Mouse (Mus musculus) heart, embryonic 10.5 days (tissue): ENCODE measurements around the gene Gm5136. TPM values are rescaled to one million over a fixed set of nuclear protein-coding genes. Genes with fewer than 3 reads are reported as not detected.

Experiments
- DNase-seq: peaks from one replicate; pipeline ENCODE4 v3.0.0-alpha.2; 2017; ENCODE audit warnings: low spot score
- H3K27ac ChIP-seq: fragments of 300-500 bp; sonication (generic); 2 replicates; pipeline ENCODE4 v1.5.1; 2016; ENCODE audit warnings: mild to moderate bottlenecking
- H3K27me3 ChIP-seq: fragments of 300-500 bp; sonication (generic); 2 replicates; pipeline ENCODE4 v1.6.1; 2016; ENCODE audit warnings: mild to moderate bottlenecking; ENCODE audit not compliant: poor library complexity, insufficient read depth, severe bottlenecking
- H3K36me3 ChIP-seq: fragments of 300-500 bp; sonication (generic); 2 replicates; pipeline ENCODE4 v1.6.1; 2016; ENCODE audit warnings: mild to moderate bottlenecking, moderate library complexity
- H3K4me1 ChIP-seq: fragments of 300-500 bp; sonication (generic); 2 replicates; pipeline ENCODE4 v1.6.1; 2016; ENCODE audit warnings: mild to moderate bottlenecking
- H3K4me3 ChIP-seq: fragments of 300-500 bp; sonication (generic); 2 replicates; pipeline ENCODE4 v1.5.1; 2016; ENCODE audit warnings: mild to moderate bottlenecking, moderate library complexity
- H3K9me3 ChIP-seq: fragments of 300-500 bp; sonication (generic); 2 replicates; pipeline ENCODE4 v1.6.1; 2016; ENCODE audit warnings: mild to moderate bottlenecking, moderate library complexity
- WGBS: fragments of 180-500 bp; shearing (Covaris S2); methylation state at CpG from one replicate; pipeline ENCODE4 v1.1.7; 2016; 5-methylcytosine and 5-hydroxymethylcytosine counted together
- polyA plus RNA-seq: library from polyadenylated mRNA; unstranded; fragments of >200 nt; fragmentation: Nextera tagmentation; extraction: Ambion mirVana; gene quantifications from 2 replicates; pipeline ENCODE4 v1.2.1, GENCODE M21; 2016

Gm5136 gene
- polyA plus RNA-seq, 1 experiment from 2014 or later = not detected

- Histone ChIP-seq H3K27ac (no peak overlapping the region), H3K9me3 (no peaks in the 10 kb centered on the region), H3K4me3 (no peak overlapping the region), H3K27me3 (no peaks in the 10 kb centered on the region), H3K4me1 (peaks cover 24% of the 10 kb centered on the region), H3K36me3 (no peaks in the 10 kb centered on the region)
- DNase-seq = no peak
- WGBS = 70% methylated on average over 8 of the region's 8 CpGs
Observed at GRCm38 (mm10) chr10:108677053-108677452, 22.9 kb downstream of the Gm5136 start.

- Histone ChIP-seq H3K4me1 (peaks cover 2% of the 10 kb centered on the region; the same call in 1 of the 2 replicates), H3K27me3 (no peaks in the 10 kb centered on the region), H3K27ac (no peak overlapping the region), H3K36me3 (no peaks in the 10 kb centered on the region), H3K4me3 (no peak overlapping the region), H3K9me3 (no peaks in the 10 kb centered on the region)
- no peak for DNase-seq
- WGBS = 81% methylated on average over 3 of the region's 3 CpGs
Observed at GRCm38 (mm10) chr10:108668944-108669343, 31.0 kb downstream of the Gm5136 start.

GRCm38 (mm10) chr10:108660295-108660694 is 39.7 kb downstream of the Gm5136 start:
- no peak for DNase-seq
- H3K4me3 ChIP-seq = no peak overlapping the region
- H3K27ac ChIP-seq = no peak overlapping the region
- no peaks in the 10 kb centered on the region for H3K4me1 ChIP-seq
- H3K27me3 ChIP-seq = no peaks in the 10 kb centered on the region
- 72% methylated on average over 3 of the region's 3 CpGs for WGBS
- H3K36me3 ChIP-seq = no peaks in the 10 kb centered on the region
- no peaks in the 10 kb centered on the region for H3K9me3 ChIP-seq

- WGBS = 61% methylated on average over 2 of the region's 2 CpGs
- no peaks in the 10 kb centered on the region for H3K36me3 ChIP-seq
- H3K4me1 ChIP-seq = no peaks in the 10 kb centered on the region
- no peak overlapping the region for H3K27ac ChIP-seq
- H3K4me3 ChIP-seq = no peak overlapping the region
- H3K9me3 ChIP-seq = no peaks in the 10 kb centered on the region
- no peak for DNase-seq
- H3K27me3 ChIP-seq = no peaks in the 10 kb centered on the region
Observed at GRCm38 (mm10) chr10:108658300-108658699, 41.7 kb downstream of the Gm5136 start.

DNA sequence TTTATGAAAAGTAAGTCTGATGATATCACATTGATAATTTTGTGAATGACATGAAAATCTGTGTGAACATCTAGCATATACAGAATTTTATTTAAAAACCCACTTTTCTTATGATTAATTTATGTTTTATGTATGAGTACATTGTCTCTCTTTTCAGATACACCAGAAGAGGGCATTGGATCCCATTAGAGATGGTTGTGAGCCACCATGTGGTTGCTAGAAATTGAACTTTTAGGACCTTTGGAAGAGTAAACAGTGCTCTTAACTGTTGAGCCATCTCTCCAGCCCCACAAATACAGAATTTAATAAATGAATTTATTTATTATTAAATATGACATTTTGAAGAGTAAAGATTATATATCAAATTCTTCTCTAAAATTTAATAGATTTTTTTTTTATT is 42.3 kb downstream of the Gm5136 start:
- Histone ChIP-seq H3K36me3 (no peaks in the 10 kb centered on the region), H3K4me3 (no peak overlapping the region), H3K27ac (no peak overlapping the region), H3K27me3 (no peaks in the 10 kb centered on the region), H3K9me3 (no peaks in the 10 kb centered on the region), H3K4me1 (peaks cover 4% of the 10 kb centered on the region; the same call in 1 of the 2 replicates)
- DNase-seq = no peak

DNA sequence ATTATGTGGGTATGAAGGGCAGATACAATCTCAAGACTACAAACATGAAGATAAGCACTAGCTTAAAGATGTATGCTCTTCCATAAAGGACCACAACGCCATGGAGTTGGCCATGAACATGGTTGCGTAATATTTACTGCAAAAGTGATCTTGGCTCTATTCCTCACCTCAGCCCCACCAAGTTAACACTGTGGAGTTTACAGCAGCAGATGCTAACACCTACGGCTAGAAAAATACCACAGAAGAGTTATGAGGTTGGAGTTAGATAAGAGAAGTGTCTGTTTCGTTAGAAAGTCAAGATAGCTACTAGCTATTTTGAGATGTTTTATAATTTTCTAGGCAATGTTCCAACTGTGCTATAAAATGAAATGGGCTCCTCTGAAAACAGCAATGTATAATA is 43.1 kb downstream of the Gm5136 start:
- 70% methylated on average over 4 of the region's 4 CpGs for WGBS

DNA sequence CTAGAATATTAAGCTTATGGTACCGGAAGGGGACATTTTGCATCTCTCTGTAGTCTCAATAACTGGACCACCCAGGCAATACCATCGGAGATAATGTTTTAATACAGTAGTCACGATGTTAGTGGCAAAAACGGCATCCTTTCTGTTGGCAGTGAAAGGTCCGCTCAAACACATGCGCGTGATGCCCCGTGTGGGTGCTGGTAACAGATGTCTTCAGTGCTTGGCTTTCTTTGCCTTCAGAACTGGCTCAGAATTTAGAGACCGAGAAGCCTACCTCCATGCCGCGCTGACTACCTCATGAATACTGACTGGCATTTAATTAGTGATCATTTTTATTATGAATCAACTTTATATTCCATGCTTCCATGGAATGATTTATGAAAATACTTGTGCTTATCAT is 44.9 kb downstream of the Gm5136 start:
- Histone ChIP-seq H3K27ac (no peak overlapping the region), H3K27me3 (no peaks in the 10 kb centered on the region), H3K4me3 (no peak overlapping the region), H3K9me3 (no peaks in the 10 kb centered on the region), H3K36me3 (no peaks in the 10 kb centered on the region), H3K4me1 (peaks cover 16% of the 10 kb centered on the region)
- 94% methylated on average over 11 of the region's 11 CpGs for WGBS
- DNase-seq = no peak

More for the DNA sequence above, 43.1 kb downstream of the Gm5136 start:
- DNase-seq = no peak
- Histone ChIP-seq H3K27me3 (no peaks in the 10 kb centered on the region), H3K4me1 (peaks cover 8% of the 10 kb centered on the region), H3K9me3 (no peaks in the 10 kb centered on the region), H3K27ac (no peak overlapping the region), H3K4me3 (no peak overlapping the region), H3K36me3 (no peaks in the 10 kb centered on the region)

DNA sequence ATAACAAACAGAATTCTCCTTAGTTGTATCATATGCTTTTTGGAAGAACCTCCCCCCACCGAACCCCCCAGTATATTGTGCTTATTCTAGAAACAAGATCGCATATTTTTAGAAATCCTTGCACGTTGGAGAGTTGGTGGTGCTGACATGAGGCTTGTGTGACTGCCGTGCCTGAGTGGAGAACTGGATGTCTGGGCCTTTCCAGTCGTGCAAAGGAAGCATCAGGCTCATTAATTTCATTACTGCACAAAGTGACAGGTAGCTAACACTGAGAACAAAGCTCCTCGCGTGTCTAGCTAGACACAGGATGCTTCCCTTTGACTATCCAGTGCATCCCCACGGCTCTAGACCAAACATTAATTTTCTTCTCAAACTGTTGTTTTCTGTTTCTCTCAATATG is 47.1 kb downstream of the Gm5136 start:
- no peak overlapping the region for H3K4me3 ChIP-seq
- DNase-seq = no peak
- 54% methylated on average over 8 of the region's 8 CpGs for WGBS
- H3K27me3 ChIP-seq = no peaks in the 10 kb centered on the region
- no peak overlapping the region for H3K27ac ChIP-seq
- H3K36me3 ChIP-seq = no peaks in the 10 kb centered on the region
- peaks cover 16% of the 10 kb centered on the region for H3K4me1 ChIP-seq
- H3K9me3 ChIP-seq = no peaks in the 10 kb centered on the region

- Histone ChIP-seq H3K4me3 (no peak overlapping the region), H3K9me3 (no peaks in the 10 kb centered on the region), H3K4me1 (peaks cover 16% of the 10 kb centered on the region), H3K27ac (no peak overlapping the region), H3K36me3 (no peaks in the 10 kb centered on the region), H3K27me3 (no peaks in the 10 kb centered on the region)
- DNase-seq = no peak
- WGBS = 50% methylated on average over 8 of the region's 8 CpGs
Observed at GRCm38 (mm10) chr10:108652066-108652465, 47.9 kb downstream of the Gm5136 start.

- Histone ChIP-seq H3K27me3 (no peaks in the 10 kb centered on the region), H3K4me1 (peaks cover 16% of the 10 kb centered on the region), H3K4me3 (no peak overlapping the region), H3K36me3 (no peaks in the 10 kb centered on the region), H3K27ac (no peak overlapping the region), H3K9me3 (no peaks in the 10 kb centered on the region)
- no peak for DNase-seq
- 78% methylated on average over 7 of the region's 7 CpGs for WGBS
Observed at GRCm38 (mm10) chr10:108649174-108649573, 50.8 kb downstream of the Gm5136 start.
